Mouse (Mus musculus) gastrocnemius, adult 18-20 months (tissue): ENCODE results near the gene Crygn. TPM values are rescaled to one million over a fixed set of nuclear protein-coding genes. Genes with fewer than 3 reads are reported as not detected.

Experiments used
- DNase-seq: peaks from one replicate; pipeline ENCODE4 v3.0.0; 2021; ENCODE audit warnings: low spot score
- total RNA-seq, 2 experiments: library from RNA; stranded (reverse); gene quantifications; 2 replicates each; pipeline ENCODE4 v1.2.3; 2021

Gene Crygn
- total RNA-seq, 2 experiments from 2014 or later: not detected

GRCm38 (mm10) chr5:24749731-24750130 is 8.1 kb downstream of the Crygn start:
- no peak for DNase-seq

- DNase-seq: no peak
Measured at GRCm38 (mm10) chr5:24747533-24747932, 10.3 kb downstream of the Crygn start.

- DNase-seq: no peak
Measured at GRCm38 (mm10) chr5:24743956-24744355, 13.9 kb downstream of the Crygn start.

DNA sequence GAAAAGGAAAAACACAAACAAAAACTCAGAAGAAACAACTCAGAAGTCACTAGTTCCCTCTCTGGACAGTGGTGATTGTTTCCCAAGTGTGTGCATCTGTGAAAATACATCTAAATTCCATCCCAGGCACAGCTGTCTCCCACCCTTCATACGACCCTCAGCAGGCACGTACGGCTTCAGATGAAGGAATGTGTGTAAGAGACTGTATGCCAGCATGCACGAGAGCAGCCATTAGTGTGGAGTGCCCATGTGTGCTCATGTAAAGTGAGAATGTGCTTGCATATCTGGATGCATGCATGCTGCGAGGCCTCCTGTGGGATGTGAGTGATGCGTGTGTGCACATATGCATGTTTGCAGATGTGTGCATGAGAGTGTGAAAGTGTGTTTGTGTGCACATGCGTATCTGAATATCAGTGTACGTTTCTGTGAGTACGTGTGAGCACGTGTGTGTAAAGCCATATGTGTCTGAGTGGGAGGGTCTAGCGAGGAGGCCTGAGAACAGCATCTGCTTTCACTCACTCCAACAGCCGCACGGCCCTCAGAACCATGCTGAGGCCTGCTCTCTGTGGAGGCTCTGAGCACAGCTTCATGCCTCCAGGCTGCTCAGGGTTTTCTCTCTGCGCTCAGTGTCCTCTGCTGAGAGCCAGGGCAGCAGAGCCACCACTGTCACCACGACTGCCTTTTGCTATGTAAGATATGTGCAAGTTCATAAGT is 16.5 kb downstream of the Crygn start:
- DNase-seq: no peak

GRCm38 (mm10) chr5:24739141-24739753 is 18.6 kb downstream of the Crygn start:
- DNase-seq: peak; percentile 58

DNA sequence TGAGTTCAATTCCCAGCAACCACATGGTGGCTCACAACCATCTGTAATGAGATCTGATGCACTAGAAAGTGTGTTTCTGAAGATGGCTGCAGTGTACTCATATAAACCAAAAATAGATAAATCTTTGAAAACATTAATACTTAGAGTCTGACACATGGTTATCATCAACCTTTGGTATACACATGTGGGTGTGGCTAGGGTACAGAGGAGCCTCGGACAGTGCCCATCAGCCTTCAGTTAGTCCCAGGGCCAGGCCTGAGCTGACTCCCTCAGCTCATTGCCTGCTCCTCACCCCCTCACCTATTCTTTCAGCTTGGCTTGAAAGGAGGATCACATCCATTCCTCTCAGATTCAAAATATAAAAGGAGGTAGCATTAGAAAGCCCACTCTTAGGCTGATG is 19.3 kb downstream of the Crygn start:
- no peak for DNase-seq

GRCm38 (mm10) chr5:24737595-24737994 is 20.2 kb downstream of the Crygn start:
- DNase-seq: no peak

GRCm38 (mm10) chr5:24733771-24734426 is 23.9 kb downstream of the Crygn start:
- no peak for DNase-seq

GRCm38 (mm10) chr5:24733134-24733533 is 24.7 kb downstream of the Crygn start:
- DNase-seq: no peak

GRCm38 (mm10) chr5:24730986-24731385 is 26.8 kb downstream of the Crygn start:
- DNase-seq: no peak

DNA sequence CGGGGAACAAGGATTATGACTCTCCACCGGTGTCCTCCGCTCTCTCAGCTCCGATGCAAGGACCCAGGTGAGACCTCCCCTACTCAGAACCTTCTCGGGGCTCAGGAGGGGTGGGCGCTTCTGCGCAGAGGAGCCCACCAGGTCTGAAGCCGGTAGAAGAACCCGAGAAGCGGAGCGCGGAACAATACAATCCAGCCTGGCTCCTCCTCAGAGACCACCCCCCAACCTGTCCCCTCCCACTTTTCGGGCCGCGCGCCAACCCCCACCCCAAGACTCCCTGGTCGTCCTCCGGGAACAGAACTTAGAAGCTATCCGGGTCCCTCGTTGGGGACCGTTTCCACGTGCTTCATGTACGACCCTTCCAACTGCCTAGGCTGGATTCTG is 27.3 kb downstream of the Crygn start, which contains the start of gene Wdr86:
TSS of gene Wdr86 (minus strand) at position 240 of the 384 bp plus-strand sequence.
- DNase-seq: no peak

- DNase-seq: no peak
Measured at GRCm38 (mm10) chr5:24729797-24730487, 27.9 kb downstream of the Crygn start.

- DNase-seq: no peak
Measured at GRCm38 (mm10) chr5:24726901-24727836, 30.6 kb downstream of the Crygn start.

DNA sequence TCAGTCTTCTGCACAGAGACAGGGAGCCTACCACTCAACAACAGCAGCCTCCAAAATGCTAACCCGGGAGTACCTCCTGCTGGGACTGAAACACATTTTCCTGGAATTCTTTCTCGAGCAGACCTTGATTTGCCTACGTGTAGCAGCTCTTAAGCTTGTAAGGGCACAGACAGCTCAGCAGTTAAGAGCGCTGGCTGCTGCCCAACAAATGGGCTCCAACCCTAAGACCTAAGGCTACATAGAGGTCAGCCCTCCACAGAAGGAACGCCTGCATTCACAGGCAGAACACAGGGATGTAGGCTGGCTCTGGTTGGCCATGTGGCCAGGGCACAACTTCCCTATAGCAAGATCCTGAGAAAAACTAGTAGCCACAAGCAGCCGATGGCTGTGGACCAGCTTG is 31.9 kb downstream of the Crygn start:
- no peak for DNase-seq

GRCm38 (mm10) chr5:24724805-24725204 is 33.0 kb downstream of the Crygn start:
- no peak for DNase-seq

- DNase-seq: no peak
Measured at GRCm38 (mm10) chr5:24724270-24724634, 33.6 kb downstream of the Crygn start.

GRCm38 (mm10) chr5:24723527-24724269 is 34.1 kb downstream of the Crygn start:
- DNase-seq: no peak

GRCm38 (mm10) chr5:24719852-24720251 is 38.0 kb downstream of the Crygn start:
- DNase-seq: no peak

GRCm38 (mm10) chr5:24718076-24718475 is 39.7 kb downstream of the Crygn start:
- no peak for DNase-seq

GRCm38 (mm10) chr5:24713987-24714386 is 43.8 kb downstream of the Crygn start:
- no peak for DNase-seq
